Mouse (Mus musculus) left cerebral cortex, adult 2 months (tissue): ENCODE data around the gene Gm14409. TPM values are rescaled to one million over a fixed set of nuclear protein-coding genes. Genes with fewer than 3 reads are reported as not detected.
"Not testable (repeated sequence)": the region's sequence is repeated elsewhere in the genome, so short reads cannot be mapped to it uniquely, and the experiment has no call there.

Experiments used
- DNase-seq, 2 experiments: peaks; one replicate each; pipeline ENCODE4 v3.0.0; 2021 to 2022; ENCODE audit warnings: low spot score in 2 of 2, mixed read lengths in 1 of 2; ENCODE audit errors: extremely low spot score in 1 of 2
- H3K27ac ChIP-seq: fragments of 200-600 bp; 2 replicates; pipeline ENCODE4 v1.8.1; 2022
- H3K4me3 ChIP-seq: fragments of 200-600 bp; 2 replicates; pipeline ENCODE4 v1.8.1; 2022
- intact Hi-C: fragments of 180-260 bp; cut with DNase I; formaldehyde crosslinking; loops from one replicate; pipeline ENCODE4 v1.15.1; 2025
- long read RNA-seq, 2 experiments: library from polyadenylated mRNA; stranded (forward); transcript quantifications; one replicate each; pipeline ENCODE4 v2.0.0; 2021; ENCODE audit warnings: borderline mapping rate in 2 of 2
- total RNA-seq, 2 experiments: library from RNA; stranded (reverse); gene quantifications; 2 replicates each; pipeline ENCODE4 v1.2.3; 2021

Gene Gm14409
- total RNA-seq = 1 to 10 TPM; 1.8 to 2.2 TPM
- long read RNA-seq, experiment 1 = 0 reads
- long read RNA-seq, experiment 2 = 0 reads

- DNase-seq, H3K4me3 ChIP-seq, H3K27ac ChIP-seq, intact Hi-C loops: not testable (repeated sequence)
Observed at GRCm38 (mm10) chr2:177266936-177267335, at the start of gene Gm14409. Gene Gm14409, minus strand, starts transcription at chr2:177267036.

GRCm38 (mm10) chr2:177309627-177310026 lies 42.8 kb upstream of the Gm14409 start:
- H3K4me3 ChIP-seq, H3K27ac ChIP-seq, intact Hi-C loops, DNase-seq: not testable (repeated sequence)

- H3K27ac ChIP-seq, intact Hi-C loops, DNase-seq: not testable (repeated sequence)
Observed at GRCm38 (mm10) chr2:177304980-177305379, 38.1 kb upstream of the Gm14409 start.

GRCm38 (mm10) chr2:177283701-177284100 lies 16.9 kb upstream of the Gm14409 start:
- H3K27ac ChIP-seq, H3K4me3 ChIP-seq, intact Hi-C loops, DNase-seq: not testable (repeated sequence)

More at GRCm38 (mm10) chr2:177304980-177305379, 38.1 kb upstream of the Gm14409 start:
- H3K4me3 ChIP-seq = not testable (repeated sequence)

- H3K27ac ChIP-seq, intact Hi-C loops, DNase-seq, H3K4me3 ChIP-seq: not testable (repeated sequence)
Observed at GRCm38 (mm10) chr2:177277754-177278153, 10.9 kb upstream of the Gm14409 start.

GRCm38 (mm10) chr2:177272237-177272636 lies 5.4 kb upstream of the Gm14409 start:
- DNase-seq, H3K4me3 ChIP-seq, intact Hi-C loops, H3K27ac ChIP-seq: not testable (repeated sequence)

GRCm38 (mm10) chr2:177247449-177247848 lies 19.4 kb downstream of the Gm14409 start:
- intact Hi-C loops, DNase-seq, H3K27ac ChIP-seq, H3K4me3 ChIP-seq: not testable (repeated sequence)

- H3K4me3 ChIP-seq, DNase-seq, intact Hi-C loops, H3K27ac ChIP-seq: not testable (repeated sequence)
Observed at GRCm38 (mm10) chr2:177230461-177230860, 36.4 kb downstream of the Gm14409 start.

Other genes starting within 250 kb of the Gm14409 start
- 1 to 10 TPM; 1.3 to 1.4 TPM for gene Gm14401, start 192.7 kb downstream of the Gm14409 start, total RNA-seq
- 10 to 100 TPM; 48.7 to 48.8 TPM for gene Gm14410, start 60.6 kb downstream of the Gm14409 start, total RNA-seq
- 1 to 10 TPM; 4.2 to 5.3 TPM for gene Gm14412, start 57.3 kb upstream of the Gm14409 start, total RNA-seq
- gene Gm14418, start 131.3 kb upstream of the Gm14409 start, total RNA-seq = 10 to 100 TPM; 30.7 to 31.7 TPM
- gene Zfp970, start 197.7 kb upstream of the Gm14409 start, total RNA-seq = 10 to 100 TPM; 29.3 to 34.0 TPM
- gene Gm14403, start 231.2 kb upstream of the Gm14409 start, total RNA-seq = 10 to 100 TPM; 29.7 to 36.2 TPM